Mouse (Mus musculus): Measurements from ENCODE around the gene Sorbs2.

Sorbs2 gene

GRCm38 (mm10) chr8:45855118-45855517, 347.5 kb downstream of the Sorbs2 start:
- DNase-seq: no peak

GRCm38 (mm10) chr8:45857734-45858133, 350.1 kb downstream of the Sorbs2 start:
- DNase-seq: no peak

DNA sequence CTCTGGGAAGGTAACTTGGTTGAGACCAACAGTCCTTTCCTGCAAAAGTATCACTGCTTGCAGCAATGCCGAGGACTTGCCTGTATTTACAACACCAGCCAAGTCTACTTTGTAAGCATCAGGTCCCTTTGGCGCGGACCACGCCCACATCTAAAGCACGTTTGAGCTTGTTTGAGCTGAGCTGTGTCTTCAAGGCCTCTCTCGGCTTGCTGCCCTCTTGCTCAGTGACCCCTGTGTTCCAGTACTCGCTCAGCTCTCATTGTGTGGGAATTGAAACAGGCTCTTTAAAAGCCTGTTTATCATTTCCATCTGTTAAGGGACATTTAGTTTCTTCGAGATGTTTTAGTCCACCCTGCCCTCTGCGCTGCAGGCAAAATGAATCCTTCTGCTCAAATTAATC, 350.8 kb downstream of the Sorbs2 start:
- DNase-seq: peak; percentile 51 to 65

DNA sequence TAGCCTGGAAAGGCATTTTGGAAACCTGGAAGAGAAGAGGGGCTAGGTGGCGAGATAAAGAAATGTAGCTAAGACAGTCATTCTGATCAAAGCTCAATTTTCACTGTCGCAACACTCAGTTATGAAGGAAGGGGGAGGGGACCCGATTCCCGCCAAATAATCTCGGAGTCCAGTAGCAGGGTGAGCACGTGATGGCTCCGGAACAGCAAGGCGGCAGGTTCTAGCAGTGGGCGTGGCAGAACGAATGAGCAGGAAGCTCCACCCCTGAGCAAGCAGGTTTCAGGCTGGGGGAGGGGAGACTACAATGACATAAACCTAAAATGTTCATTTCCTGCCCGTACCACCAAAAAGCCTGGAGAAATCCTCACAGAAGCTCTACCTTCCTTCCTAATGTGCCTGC, 364.0 kb downstream of the Sorbs2 start:
- DNase-seq: peak; percentile 18 to 39

- DNase-seq: peak; percentile 75 to 82
Measured at GRCm38 (mm10) chr8:45872077-45872476, 364.5 kb downstream of the Sorbs2 start.

GRCm38 (mm10) chr8:45874945-45875626, 367.5 kb downstream of the Sorbs2 start:
- DNase-seq: peak; percentile 90 to 92

DNA sequence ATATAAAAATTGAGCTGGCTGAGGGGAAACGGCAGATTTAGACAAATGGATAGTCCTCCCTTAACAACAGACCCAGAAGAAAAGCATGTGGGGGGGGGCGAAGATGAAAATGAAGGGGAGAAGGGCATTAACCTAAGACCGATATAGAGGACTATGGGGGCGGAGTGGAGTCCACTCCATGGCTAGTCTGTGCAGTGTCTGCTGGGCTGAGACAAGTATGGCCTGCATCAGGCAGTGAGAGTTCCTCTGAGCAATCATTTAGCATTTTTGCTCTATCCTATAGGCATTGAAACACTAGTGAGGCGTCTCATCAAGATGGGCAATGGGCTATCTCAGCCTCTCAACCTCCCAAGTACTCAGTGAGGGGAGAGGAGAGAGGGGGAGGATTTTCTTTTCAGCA, 368.8 kb downstream of the Sorbs2 start:
- no peak for DNase-seq
